Mouse (Mus musculus): ENCODE data around the gene Zc3h15. TPM values are rescaled to one million over a fixed set of nuclear protein-coding genes. Genes with fewer than 3 reads are reported as not detected.
A peak's percentile ranks its signal among the peaks of the same experiment; 100 is the strongest.

The Zc3h15 gene
- polyA plus RNA-seq, 2 experiments = 97.1 to 110 TPM

- no peak overlapping the region for H3K27ac ChIP-seq (replicated peaks; ENCODE audit: low read depth, low read length)
- no peak overlapping the region for H3K4me2 ChIP-seq (replicated peaks; ENCODE audit: low read depth, low read length, severe bottlenecking)
- ATAC-seq (ENCODE audit: low FRiP score, low read depth) (0 out of 2 replicates have a peak, but pooled peaks have one; percentile 50), DNase-seq (ENCODE audit: low spot score) (peak; percentile 78)
- no peaks in the 10 kb centered on the region for H3K4me1 ChIP-seq (ENCODE audit: control insufficient read depth, insufficient read depth, low read length)
- WGBS = 31% methylated on average over 10 of the region's 10 CpGs
- no peak overlapping the region for H3K4me3 ChIP-seq (replicated peaks; ENCODE audit: low read length)
- no peak overlapping the region for H3K9ac ChIP-seq (ENCODE audit: low read depth, low read length, severe bottlenecking)
- no peak for TF ChIP-seq POLR2A (IDR thresholded peaks at IDR 0.05; ENCODE audit: borderline replicate concordance, extremely low read depth, insufficient read depth, insufficient read length)
- no peaks in the 10 kb centered on the region for H3K36me3 ChIP-seq (ENCODE audit: control insufficient read depth, insufficient read depth, low read length)
- H3K9me3 ChIP-seq (ENCODE audit: control insufficient read depth, low read length) = no peaks in the 10 kb centered on the region
- no peaks in the 10 kb centered on the region for H3K27me3 ChIP-seq (ENCODE audit: control insufficient read depth, insufficient read depth, low read length)
Observed at GRCm38 (mm10) chr2:83625226-83626108, 18.8 kb upstream of the Zc3h15 start.

- Histone ChIP-seq H3K4me1 (ENCODE audit: control insufficient read depth, insufficient read depth, low read length) (no peaks in the 10 kb centered on the region), H3K36me3 (ENCODE audit: control insufficient read depth, insufficient read depth, low read length) (no peaks in the 10 kb centered on the region), H3K4me3 (replicated peaks; ENCODE audit: low read length) (no peak overlapping the region), H3K27ac (replicated peaks; ENCODE audit: low read depth, low read length) (no peak overlapping the region), H3K9me3 (ENCODE audit: control insufficient read depth, low read length) (no peaks in the 10 kb centered on the region), H3K4me2 (replicated peaks; ENCODE audit: low read depth, low read length, severe bottlenecking) (no peak overlapping the region), H3K27me3 (ENCODE audit: control insufficient read depth, insufficient read depth, low read length) (no peaks in the 10 kb centered on the region), H3K9ac (ENCODE audit: low read depth, low read length, severe bottlenecking) (no peak overlapping the region)
- 83% methylated on average over 9 of the region's 9 CpGs for WGBS
- no peak for TF ChIP-seq POLR2A (IDR thresholded peaks at IDR 0.05; ENCODE audit: borderline replicate concordance, extremely low read depth, insufficient read depth, insufficient read length)
- DNase-seq (ENCODE audit: low spot score) = no peak
- ATAC-seq (ENCODE audit: low FRiP score, low read depth) = no peak
Observed at GRCm38 (mm10) chr2:83626881-83627280, 17.4 kb upstream of the Zc3h15 start.

- Histone ChIP-seq H3K4me3 (replicated peaks; ENCODE audit: low read length) (no peak overlapping the region), H3K27ac (replicated peaks; ENCODE audit: low read depth, low read length) (no peak overlapping the region), H3K9ac (ENCODE audit: low read depth, low read length, severe bottlenecking) (no peak overlapping the region), H3K4me2 (replicated peaks; ENCODE audit: low read depth, low read length, severe bottlenecking) (no peak overlapping the region), H3K36me3 (ENCODE audit: control insufficient read depth, insufficient read depth, low read length) (no peaks in the 10 kb centered on the region), H3K9me3 (ENCODE audit: control insufficient read depth, low read length) (no peaks in the 10 kb centered on the region), H3K4me1 (ENCODE audit: control insufficient read depth, insufficient read depth, low read length) (no peaks in the 10 kb centered on the region), H3K27me3 (ENCODE audit: control insufficient read depth, insufficient read depth, low read length) (no peaks in the 10 kb centered on the region)
- ATAC-seq (ENCODE audit: low FRiP score, low read depth) = no peak
- TF ChIP-seq POLR2A (IDR thresholded peaks at IDR 0.05; ENCODE audit: borderline replicate concordance, extremely low read depth, insufficient read depth, insufficient read length) = no peak
- no peak for DNase-seq (ENCODE audit: low spot score)
- 84% methylated on average over 9 of the region's 9 CpGs for WGBS
Observed at GRCm38 (mm10) chr2:83627495-83627894, 16.7 kb upstream of the Zc3h15 start.

- no peak for TF ChIP-seq POLR2A (IDR thresholded peaks at IDR 0.05; ENCODE audit: borderline replicate concordance, extremely low read depth, insufficient read depth, insufficient read length)
- H3K27ac ChIP-seq (replicated peaks; ENCODE audit: low read depth, low read length) = no peak overlapping the region
- no peaks in the 10 kb centered on the region for H3K27me3 ChIP-seq (ENCODE audit: control insufficient read depth, insufficient read depth, low read length)
- WGBS = 90% methylated on average over 6 of the region's 6 CpGs
- ATAC-seq (ENCODE audit: low FRiP score, low read depth) (no peak), DNase-seq (ENCODE audit: low spot score) (no peak)
- H3K9me3 ChIP-seq (ENCODE audit: control insufficient read depth, low read length) = no peaks in the 10 kb centered on the region
- no peak overlapping the region for H3K4me2 ChIP-seq (replicated peaks; ENCODE audit: low read depth, low read length, severe bottlenecking)
- H3K4me1 ChIP-seq (ENCODE audit: control insufficient read depth, insufficient read depth, low read length) = no peaks in the 10 kb centered on the region
- no peak overlapping the region for H3K4me3 ChIP-seq (replicated peaks; ENCODE audit: low read length)
- H3K36me3 ChIP-seq (ENCODE audit: control insufficient read depth, insufficient read depth, low read length) = no peaks in the 10 kb centered on the region
- no peak overlapping the region for H3K9ac ChIP-seq (ENCODE audit: low read depth, low read length, severe bottlenecking)
Observed at GRCm38 (mm10) chr2:83627932-83628331, 16.3 kb upstream of the Zc3h15 start.

GRCm38 (mm10) chr2:83641993-83642392 is 2.2 kb upstream of the Zc3h15 start:
- H3K36me3 ChIP-seq (ENCODE audit: control insufficient read depth, insufficient read depth, low read length) = no peaks in the 10 kb centered on the region
- no peak for TF ChIP-seq POLR2A (IDR thresholded peaks at IDR 0.05; ENCODE audit: borderline replicate concordance, extremely low read depth, insufficient read depth, insufficient read length)
- 91% methylated on average over 1 of the region's 1 CpGs for WGBS

More at GRCm38 (mm10) chr2:83641993-83642392, 2.2 kb upstream of the Zc3h15 start:
- no peak for ATAC-seq (ENCODE audit: low FRiP score, low read depth)
- peaks cover 12% of the 10 kb centered on the region for H3K4me1 ChIP-seq (ENCODE audit: control insufficient read depth, insufficient read depth, low read length)
- no peak overlapping the region for H3K4me2 ChIP-seq (replicated peaks; ENCODE audit: low read depth, low read length, severe bottlenecking)
- no peak overlapping the region for H3K4me3 ChIP-seq (replicated peaks; ENCODE audit: low read length)
- DNase-seq (ENCODE audit: low spot score) = no peak
- no peak overlapping the region for H3K9ac ChIP-seq (ENCODE audit: low read depth, low read length, severe bottlenecking)
- no peaks in the 10 kb centered on the region for H3K27me3 ChIP-seq (ENCODE audit: control insufficient read depth, insufficient read depth, low read length)
- no peaks in the 10 kb centered on the region for H3K9me3 ChIP-seq (ENCODE audit: control insufficient read depth, low read length)
- H3K27ac ChIP-seq (replicated peaks; ENCODE audit: low read depth, low read length) = no peak overlapping the region
